Mouse (Mus musculus): ENCODE results near the gene Larp6.
A peak's percentile ranks its signal among the peaks of the same experiment; 100 is the strongest.

Larp6 gene

GRCm38 (mm10) chr9:60712771-60713541, at the start of gene Larp6:
Gene Larp6, plus strand, starts transcription at chr9:60712989.
- DNase-seq (ENCODE audit: extremely low read depth, low read depth): no peak

- DNase-seq (ENCODE audit: extremely low read depth, low read depth): no peak
Measured at GRCm38 (mm10) chr9:60664385-60664784, 48.4 kb upstream of the Larp6 start.

GRCm38 (mm10) chr9:60664866-60665265, 47.9 kb upstream of the Larp6 start:
- DNase-seq (ENCODE audit: extremely low read depth, low read depth): no peak

DNA sequence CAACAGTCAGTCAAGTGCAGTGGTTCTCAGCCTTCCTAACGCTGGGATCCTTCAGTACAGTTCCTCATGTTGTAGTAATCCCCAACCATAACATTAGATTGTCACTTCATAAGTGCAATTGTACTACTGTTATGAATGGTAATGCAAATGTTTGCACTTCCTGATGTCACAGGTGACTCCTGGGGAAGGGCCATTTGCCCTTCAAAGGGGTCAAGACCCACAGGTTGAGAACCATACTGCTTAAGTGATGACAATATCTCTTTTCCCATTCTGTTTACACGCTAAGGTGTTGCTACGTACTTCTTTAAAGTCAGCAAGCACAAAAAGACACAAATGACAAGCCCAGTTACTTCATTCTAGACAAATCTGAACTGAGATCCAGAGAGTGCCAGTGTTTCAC, 47.3 kb upstream of the Larp6 start:
- DNase-seq (ENCODE audit: extremely low read depth, low read depth): no peak

GRCm38 (mm10) chr9:60668886-60669285, 43.9 kb upstream of the Larp6 start:
- DNase-seq (ENCODE audit: extremely low read depth, low read depth): no peak

DNA sequence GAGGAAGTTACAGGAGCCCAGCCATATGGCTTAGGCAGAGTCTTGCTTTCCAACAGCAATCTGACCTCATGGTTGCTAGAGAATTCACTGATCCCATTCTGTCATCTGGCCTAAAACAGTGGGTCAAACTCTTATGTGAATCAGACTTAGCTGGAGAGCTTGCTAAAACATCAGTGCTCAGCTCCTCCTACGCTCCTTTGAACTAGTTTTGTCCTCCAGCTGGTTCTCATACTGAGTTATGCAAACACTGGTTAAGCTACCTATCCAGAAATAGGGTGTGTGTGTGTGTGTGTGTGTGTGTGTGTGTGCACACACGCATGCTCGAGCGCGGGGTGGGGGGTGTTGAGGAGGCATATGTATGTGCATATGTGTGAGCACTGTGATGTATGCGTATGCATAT, 40.2 kb upstream of the Larp6 start:
- DNase-seq (ENCODE audit: extremely low read depth, low read depth): no peak

DNA sequence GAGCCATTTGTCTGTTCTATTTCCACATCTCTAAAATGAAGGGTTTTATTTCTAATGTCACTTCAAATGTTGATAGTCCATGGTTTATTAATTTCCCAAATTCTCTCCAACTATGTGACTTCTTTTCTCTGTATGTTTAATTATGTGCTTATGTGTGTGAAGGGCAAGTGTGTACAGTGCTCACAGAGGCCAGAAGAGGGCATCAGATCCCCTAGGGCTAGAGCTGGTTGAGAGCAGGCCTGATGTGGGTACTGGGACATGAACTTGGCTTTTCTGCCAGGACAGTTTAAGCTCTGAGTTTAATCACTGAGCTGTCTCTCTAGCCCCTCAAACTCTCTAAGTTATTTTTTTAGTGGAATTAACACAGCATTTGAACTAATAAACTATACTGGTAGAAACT, 38.0 kb upstream of the Larp6 start:
- DNase-seq (ENCODE audit: extremely low read depth, low read depth): no peak

GRCm38 (mm10) chr9:60676429-60676828, 36.4 kb upstream of the Larp6 start:
- no peak for DNase-seq (ENCODE audit: extremely low read depth, low read depth)

GRCm38 (mm10) chr9:60678913-60679312, 33.9 kb upstream of the Larp6 start:
- no peak for DNase-seq (ENCODE audit: extremely low read depth, low read depth)

DNA sequence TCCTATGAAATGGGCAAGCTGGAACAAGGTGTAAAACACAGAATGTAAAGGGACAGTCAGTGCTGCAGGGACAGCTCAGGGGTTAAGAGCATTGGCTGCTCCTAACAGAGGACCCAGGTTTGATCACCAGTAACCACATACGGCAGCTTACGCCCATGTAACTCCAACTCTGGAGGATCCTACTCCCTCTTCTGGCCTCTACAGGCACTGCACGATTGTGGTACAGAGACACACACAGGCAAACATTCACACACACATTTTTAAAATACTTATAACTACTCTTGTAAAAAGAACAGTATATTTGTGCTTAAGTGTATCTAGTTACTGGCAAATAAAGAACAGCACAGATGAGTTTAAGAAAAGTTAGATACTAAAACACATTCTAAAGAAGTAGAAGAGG, 31.8 kb upstream of the Larp6 start:
- DNase-seq (ENCODE audit: extremely low read depth, low read depth): no peak

DNA sequence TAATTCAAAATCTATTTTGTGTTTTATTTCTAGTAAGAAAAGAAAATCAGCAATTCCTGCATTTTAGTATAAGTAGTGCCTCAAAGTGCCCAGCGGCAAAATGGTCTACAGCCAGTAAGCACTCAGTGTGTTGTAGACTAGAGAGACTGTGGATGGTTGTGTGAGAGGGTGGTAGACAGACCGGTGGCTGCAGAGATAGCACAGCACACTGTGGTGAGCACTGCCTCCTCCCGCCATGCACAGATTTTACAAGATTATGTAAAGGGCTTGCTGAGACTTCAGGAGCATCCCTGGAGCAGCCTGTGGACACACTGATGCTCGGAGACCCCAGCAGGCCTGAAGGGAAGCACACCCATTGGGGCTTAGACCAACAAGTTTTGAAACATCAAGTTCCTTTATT, 30.0 kb upstream of the Larp6 start:
- DNase-seq (ENCODE audit: extremely low read depth, low read depth): no peak

GRCm38 (mm10) chr9:60687415-60687814, 25.4 kb upstream of the Larp6 start:
- DNase-seq (ENCODE audit: extremely low read depth, low read depth): peak; percentile 21

DNA sequence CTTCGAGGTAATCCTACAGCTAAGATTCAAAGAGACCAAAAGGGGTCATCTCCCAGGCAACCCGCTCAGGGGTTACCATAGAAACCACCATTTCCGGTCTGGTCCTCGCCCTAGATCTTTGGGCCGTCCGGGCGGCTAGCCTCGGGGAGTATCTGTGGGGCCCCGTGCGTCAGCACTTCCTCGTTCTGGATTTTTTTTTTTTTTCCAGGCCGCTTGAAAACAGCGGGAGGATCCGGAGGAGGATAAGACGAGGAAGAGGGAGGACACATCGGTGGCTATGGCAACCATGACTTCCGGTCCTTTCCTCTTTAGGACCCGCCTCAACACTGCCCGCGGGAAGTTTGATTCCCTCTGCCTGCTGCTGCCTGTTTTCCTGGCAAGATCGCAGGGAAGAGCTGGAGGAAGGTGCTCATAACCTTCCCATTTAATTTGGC, 24.9 kb upstream of the Larp6 start, which contains the start of gene Lrrc49:
Gene Lrrc49, minus strand, starts transcription at position 268 of the 434 bp plus-strand sequence.
- DNase-seq (ENCODE audit: extremely low read depth, low read depth): peak; percentile 85

DNA sequence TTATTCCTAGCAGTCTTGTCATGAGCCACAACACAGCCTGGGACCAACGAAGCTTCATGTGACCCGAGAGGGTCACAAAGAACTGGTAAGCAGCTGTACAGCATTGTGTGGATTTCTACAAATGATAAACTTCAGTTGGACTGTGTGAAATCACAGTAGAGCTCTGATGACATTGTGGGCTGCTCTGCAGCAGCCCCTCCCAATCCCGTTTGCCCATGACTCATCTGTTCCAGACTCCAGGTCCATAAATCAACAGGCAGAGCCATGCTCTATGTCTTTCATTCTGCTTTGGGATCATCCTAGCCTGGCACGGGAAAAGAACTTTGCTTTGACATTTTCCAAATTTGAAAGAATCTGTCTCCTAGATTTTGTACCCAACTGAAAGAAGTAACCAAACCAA, 20.2 kb upstream of the Larp6 start:
- no peak for DNase-seq (ENCODE audit: extremely low read depth, low read depth)

- DNase-seq (ENCODE audit: extremely low read depth, low read depth): peak; percentile 6
Measured at GRCm38 (mm10) chr9:60693986-60694385, 18.8 kb upstream of the Larp6 start.

DNA sequence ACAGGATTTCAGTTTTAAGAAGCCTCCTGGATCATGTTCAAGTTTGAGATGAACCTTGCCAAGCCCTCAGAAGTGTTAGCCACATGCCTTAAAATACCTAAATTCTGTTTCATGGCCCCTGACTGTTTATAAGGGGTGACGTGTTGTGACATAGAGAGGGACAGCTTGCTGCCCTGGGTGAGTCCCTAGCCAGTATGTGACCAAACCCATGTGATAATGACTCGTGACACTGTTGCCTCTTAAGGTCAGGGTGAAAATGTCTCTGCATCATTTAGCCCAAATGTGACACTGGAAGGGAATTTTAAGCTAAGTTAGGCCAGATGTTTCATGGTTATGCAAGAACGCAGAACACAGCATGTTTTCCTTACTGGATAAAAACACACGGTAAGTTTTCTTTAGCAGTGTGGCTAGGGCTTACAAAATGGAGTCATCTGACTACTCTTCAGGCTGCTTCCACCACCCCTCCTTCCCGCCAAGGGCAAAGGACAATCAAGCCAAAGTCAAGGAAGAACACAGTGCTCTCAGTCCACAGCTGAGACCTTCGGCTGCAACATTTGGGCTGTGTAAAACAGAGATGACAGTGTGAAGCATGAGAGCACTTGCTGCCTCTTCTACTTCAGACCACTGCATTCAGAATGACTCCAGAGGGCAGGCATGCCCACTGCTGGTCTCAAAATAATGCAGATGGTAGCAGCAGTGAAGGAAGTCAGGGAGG, 16.4 kb upstream of the Larp6 start:
- no peak for DNase-seq (ENCODE audit: extremely low read depth, low read depth)

DNA sequence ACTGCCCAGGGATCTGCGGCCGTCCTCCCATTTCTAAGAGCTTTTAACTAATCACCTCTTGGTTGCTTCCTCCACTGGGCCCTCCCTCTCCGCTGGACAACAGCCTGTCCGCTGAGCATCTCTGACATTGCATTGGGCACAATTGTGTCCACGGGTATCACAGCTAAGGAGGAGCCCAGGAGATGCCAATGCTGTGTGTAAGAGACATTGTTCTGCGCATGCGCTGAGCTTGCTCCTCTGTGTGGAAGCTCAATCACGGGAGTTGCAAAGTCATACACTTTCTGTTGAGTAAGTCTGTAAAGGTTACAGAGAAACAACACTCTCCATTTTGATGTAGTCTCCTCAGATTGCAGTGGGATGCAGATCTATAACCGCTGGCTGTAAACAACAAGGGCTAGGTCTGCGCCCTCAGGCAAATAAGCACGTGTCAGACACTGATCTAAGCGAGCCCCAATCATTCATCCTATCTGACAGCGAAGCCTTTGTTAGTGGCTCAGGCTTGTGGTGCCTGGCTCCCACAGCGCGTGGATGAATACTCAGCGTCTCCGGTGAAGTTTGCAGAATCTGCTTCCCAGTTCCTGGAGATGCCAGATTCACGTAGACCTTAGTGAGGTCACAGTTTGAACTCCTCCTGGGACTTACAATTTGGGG, 13.1 kb upstream of the Larp6 start:
- DNase-seq (ENCODE audit: extremely low read depth, low read depth): no peak

DNA sequence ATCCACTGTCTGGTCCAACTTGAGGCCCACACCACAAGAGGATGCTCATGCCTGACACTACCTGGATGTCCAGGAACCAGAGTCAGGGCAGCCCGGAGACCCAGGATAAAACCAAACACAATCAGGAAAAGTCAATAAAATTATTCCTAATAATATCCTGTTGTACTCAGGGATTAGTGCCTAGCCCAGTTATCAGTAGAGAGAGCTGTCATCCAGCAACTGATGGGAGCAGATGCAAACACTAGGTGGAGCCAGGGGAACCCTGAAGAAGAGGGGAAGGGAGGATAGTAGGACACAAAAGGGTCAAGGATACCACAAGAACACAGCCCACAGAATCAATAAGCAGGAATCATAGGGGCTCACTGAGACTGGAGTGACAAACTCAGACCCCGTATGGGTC, 5.2 kb upstream of the Larp6 start:
- DNase-seq (ENCODE audit: extremely low read depth, low read depth): no peak

GRCm38 (mm10) chr9:60708606-60709005, 4.2 kb upstream of the Larp6 start:
- no peak for DNase-seq (ENCODE audit: extremely low read depth, low read depth)

- DNase-seq (ENCODE audit: extremely low read depth, low read depth): no peak
Measured at GRCm38 (mm10) chr9:60709721-60710120, 3.1 kb upstream of the Larp6 start.

DNA sequence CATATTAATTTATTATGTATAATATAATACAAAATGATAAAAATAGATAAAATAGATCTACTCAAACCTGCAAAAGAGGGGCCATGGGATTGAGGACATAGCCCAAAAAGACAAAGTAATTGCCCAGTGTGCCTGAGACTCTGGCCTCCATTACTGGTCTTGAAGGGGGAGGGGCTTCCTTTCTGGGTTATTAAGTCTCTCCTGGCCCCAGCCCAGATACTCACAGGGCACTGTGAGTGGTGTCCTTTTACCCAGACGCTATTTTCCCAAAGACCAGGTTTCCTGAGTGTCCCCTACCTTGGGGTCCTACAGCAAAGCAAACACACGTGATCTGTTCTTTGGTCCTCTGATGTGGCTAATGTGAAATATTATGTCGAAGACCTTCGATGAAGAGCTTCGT, 778 bp upstream of the Larp6 start:
- DNase-seq (ENCODE audit: extremely low read depth, low read depth): no peak

GRCm38 (mm10) chr9:60713616-60714015, 827 bp downstream of the Larp6 start:
- no peak for DNase-seq (ENCODE audit: extremely low read depth, low read depth)

Measured in MEL-GATA-1-ER (cell line).